Mouse (Mus musculus) embryonic fibroblast, embryonic 13.5 days (primary cell): ENCODE data around the gene Hist4h4.

Source experiments
- CTCF ChIP-seq: IDR thresholded peaks from 2 replicates; pipeline ENCODE4 v1.5.1; 2011; ENCODE audit warnings: mild to moderate bottlenecking, control low read depth, low read length, moderate library complexity, borderline replicate concordance; ENCODE audit not compliant: insufficient read depth
- POLR2A ChIP-seq: IDR thresholded peaks from 2 replicates; pipeline ENCODE4 v1.6.1; 2011; ENCODE audit warnings: low read depth, mild to moderate bottlenecking, control low read depth, low read length, moderate library complexity

DNA sequence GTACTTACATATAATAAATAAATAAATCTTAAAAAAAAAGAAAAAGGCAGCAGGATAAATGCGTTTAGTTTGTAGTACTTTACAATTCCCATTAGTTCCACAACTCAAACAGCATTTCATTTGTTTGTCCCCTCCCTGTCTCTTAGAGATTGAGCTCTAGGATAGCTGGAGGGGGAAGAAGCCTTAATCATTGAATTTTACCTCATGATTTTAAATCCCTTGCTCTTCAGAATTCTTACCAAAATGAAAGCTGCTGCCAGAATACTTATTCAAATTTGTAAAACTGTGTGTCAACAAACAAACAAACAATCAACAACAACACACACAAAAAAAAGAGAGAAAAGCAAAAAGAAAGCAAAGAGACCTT, 1.2 kb upstream of the Hist4h4 start:
- TF ChIP-seq CTCF (no peak), POLR2A (no peak)
